Mouse (Mus musculus): ENCODE results near the gene Crat.

DNA sequence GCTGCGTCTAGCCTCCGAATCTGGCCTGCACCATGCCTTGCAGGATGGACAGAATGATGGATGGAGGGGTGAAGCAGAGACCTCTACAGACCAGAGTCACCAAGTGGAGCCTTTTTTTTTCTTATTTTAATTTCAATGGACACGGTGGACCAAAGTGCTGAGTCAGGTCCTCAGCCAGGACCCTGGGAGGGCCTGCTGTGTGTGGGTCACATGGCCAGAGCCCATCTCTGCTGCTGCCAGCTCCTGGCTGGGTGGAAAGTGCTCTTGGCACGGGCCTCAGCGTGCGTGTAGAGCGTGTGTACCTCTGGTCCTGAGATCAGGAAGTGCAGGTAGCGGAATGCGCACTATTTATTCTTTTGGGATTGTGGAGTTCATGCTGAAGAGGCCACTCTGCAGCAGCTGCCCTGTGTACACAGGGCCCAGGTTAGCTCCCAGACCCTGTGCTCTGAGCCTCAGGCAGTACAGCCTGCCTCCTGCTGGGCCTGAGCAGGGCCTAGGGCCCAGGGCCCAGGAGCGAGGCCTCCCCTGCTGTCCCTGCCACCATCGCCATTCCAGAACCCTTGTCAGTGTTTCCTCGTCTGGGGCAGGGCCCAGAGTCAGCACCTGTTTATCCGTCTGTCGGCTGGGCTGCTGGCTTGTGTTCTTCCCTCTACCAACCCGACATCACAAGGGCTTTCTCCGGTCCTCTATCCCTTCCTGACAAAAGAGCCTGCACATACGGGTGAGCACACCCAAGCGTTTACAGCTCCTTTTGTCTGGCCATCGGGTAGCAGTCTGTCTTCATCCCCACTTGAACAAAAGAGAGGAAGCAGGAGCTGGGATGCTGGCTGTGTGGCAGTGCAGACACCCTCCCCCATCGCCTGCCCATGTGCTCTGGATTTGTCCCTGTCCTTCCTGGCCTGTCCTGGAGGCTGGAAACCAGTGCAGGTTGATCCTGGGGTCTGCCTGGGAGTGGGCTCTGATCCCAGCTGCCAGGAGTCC, 16.1 kb downstream of the Crat start:
- TF ChIP-seq CTCF (IDR thresholded peaks at IDR 0.05; ENCODE audit: extremely low read depth, insufficient read depth, low read length): no peak
- TF ChIP-seq POLR2A (IDR thresholded peaks at IDR 0.05; ENCODE audit: extremely low read depth, insufficient read depth, low read length): no peak
